Mouse (Mus musculus) small intestine, adult 2 months (tissue): ENCODE results near the gene Ppm1l.

Experiments
- CTCF ChIP-seq: fragments of 200-500 bp; IDR thresholded peaks from 2 replicates; pipeline ENCODE4 v1.5.1; 2012; ENCODE audit warnings: low read depth, mild to moderate bottlenecking, control low read depth, inconsistent platforms, low read length, moderate library complexity, mixed read lengths; ENCODE audit not compliant: insufficient replicate concordance, insufficient read length; ENCODE audit errors: extremely low read depth
- POLR2A ChIP-seq: fragments of 200-500 bp; IDR thresholded peaks from 2 replicates; pipeline ENCODE4 v1.6.1; 2012; ENCODE audit warnings: low read depth, mild to moderate bottlenecking, control low read depth, inconsistent platforms, low read length, moderate library complexity

- TF ChIP-seq CTCF (no peak), POLR2A (no peak)
Observed at GRCm38 (mm10) chr3:69475850-69476450, 159.3 kb downstream of the Ppm1l start.
